10 mouse cellular contexts compared by ENCODE assay signal in the genomic region with DNA sequence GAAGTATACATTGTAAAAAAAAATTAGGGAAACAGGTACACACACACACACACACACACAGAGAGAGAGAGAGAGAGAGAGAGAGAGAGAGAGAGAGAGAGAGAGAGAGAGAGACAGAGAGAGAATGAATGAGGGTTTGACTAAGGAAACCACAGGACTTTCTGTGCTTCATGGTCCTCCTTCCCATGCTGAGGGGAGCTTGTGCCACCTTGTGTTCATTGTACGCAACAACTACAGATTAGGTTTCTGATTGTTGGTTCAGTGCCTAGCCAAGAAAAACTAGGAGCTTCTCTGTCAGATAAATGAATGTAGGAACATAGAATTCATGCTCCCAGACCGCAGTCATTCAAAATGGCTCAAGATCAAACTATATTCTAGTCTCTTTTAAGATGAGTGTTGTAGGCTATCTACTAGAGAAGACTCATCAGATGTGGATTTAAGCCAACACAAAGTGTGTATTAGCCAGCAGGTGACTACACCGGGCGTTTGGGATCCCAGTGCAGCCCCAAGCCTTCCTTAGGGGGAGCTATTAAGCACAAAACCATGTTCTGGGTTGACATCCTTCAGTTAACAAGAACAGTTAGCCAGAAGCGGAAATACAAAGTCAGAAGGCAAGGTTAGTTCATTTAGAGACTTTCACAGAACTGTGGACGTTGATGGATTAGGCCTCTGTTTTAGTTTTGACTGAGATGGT. TPM values are rescaled to one million over a fixed set of nuclear protein-coding genes. Genes with fewer than 3 reads are reported as not detected.
A peak's percentile ranks its signal among the peaks of the same experiment; 100 is the strongest.
DNase-seq lines count a peak whose midpoint lies in the region; ATAC-seq and TF ChIP-seq lines count a peak whose summit lies in the region.
"Had no signal": no experiment of that assay in that cellular context is flagged by ENCODE, and none has a peak within 500 bp of the region (broad histone marks: within the 10 kb centered on the region; RNA-seq: fewer than 3 reads in every experiment).

No protein-coding gene starts in this region.

- no peak for ATAC-seq in kidney, embryonic 16.5 days (ENCODE audit: low FRiP score, low TSS enrichment)
- peak; percentile 62 for ATAC-seq in Patski
- peak; percentile 77; the same call in 1 of the 2 replicates for ATAC-seq in midbrain, embryonic 16.5 days

- H3K4me3 ChIP-seq in kidney, embryonic 16.5 days (ENCODE audit: low read length) = no peak overlapping the region
- H3K4me3 ChIP-seq in midbrain, embryonic 16.5 days (ENCODE audit: low read depth, low read length) = no peak overlapping the region
- H3K4me3 ChIP-seq: embryonic facial prominence, embryonic 13.5 days; megakaryocyte, embryonic 14.5 days had no signal

- POLR2A ChIA-PET in Patski (lab: Charles Lee) = no interaction called here

- no peak overlapping the region for H3K27ac ChIP-seq in kidney, embryonic 16.5 days (ENCODE audit: low read length)
- no peak overlapping the region for H3K27ac ChIP-seq in midbrain, embryonic 16.5 days (ENCODE audit: low read length)
- H3K27ac ChIP-seq: embryonic facial prominence, embryonic 13.5 days had no signal

- peak; percentile 8 for DNase-seq in kidney, adult 11 months
- DNase-seq in Patski (ENCODE audit: low read depth, low spot score) = peak; percentile 6
- peak; percentile 32 to 58 for DNase-seq in cerebellum, postnatal 36 days
- DNase-seq in heart, postnatal 36 days = peak; percentile 28 to 33
- DNase-seq in layer of hippocampus, adult 9-11 months = peak; percentile 53
- peak; percentile 31 for DNase-seq in yolk sac, embryonic 10.5 days (ENCODE audit: low spot score)

- WGBS in kidney, embryonic 16.5 days = 69% methylated on average over 6 of the region's 6 CpGs
- WGBS in midbrain, embryonic 16.5 days = 67% methylated on average over 6 of the region's 6 CpGs

- CTCF ChIA-PET in Patski (lab: Charles Lee) = interaction anchor here (1.0 to 1.4 kb wide), 4 partner anchors 10 to 137 kb away, joined by 3 to 4 read pairs (median 3); no protein-coding TSS in a partner anchor

- no peak overlapping the region for H3K4me2 ChIP-seq in kidney, embryonic 16.5 days (replicated peaks; ENCODE audit: low read depth, low read length)
- H3K4me2 ChIP-seq in midbrain, embryonic 16.5 days (ENCODE audit: low read length) = no peak overlapping the region
- H3K4me2 ChIP-seq: embryonic facial prominence, embryonic 13.5 days had no signal

- intact Hi-C loops in heart, postnatal 36 days (cut with DNase I) = loop anchor here (5.0 kb wide), 1 partner anchor 235 kb away; a partner anchor contains a TSS

- H3K9me3 ChIP-seq in kidney, embryonic 16.5 days (ENCODE audit: low read length) = no peaks in the 10 kb centered on the region
- H3K9me3 ChIP-seq in midbrain, embryonic 16.5 days (replicated peaks; ENCODE audit: control insufficient read depth, low read length, poor library complexity, severe bottlenecking) = no peaks in the 10 kb centered on the region
- H3K9me3 ChIP-seq: embryonic facial prominence, embryonic 13.5 days; megakaryocyte, embryonic 14.5 days had no signal

- in situ Hi-C loops in Patski (cut with MboI; ENCODE audit: low pct_unique_long_range_greater_than_20kb) = loop anchor here (25.0 kb wide), 1 partner anchor 235 kb away; a partner anchor contains a TSS

- H3K9ac ChIP-seq in kidney, embryonic 16.5 days (replicated peaks; ENCODE audit: low read length) = no peak overlapping the region
- H3K9ac ChIP-seq in midbrain, embryonic 16.5 days (ENCODE audit: low read depth, low read length) = no peak overlapping the region
- H3K9ac ChIP-seq: embryonic facial prominence, embryonic 13.5 days had no signal

- no peaks in the 10 kb centered on the region for H3K27me3 ChIP-seq in kidney, embryonic 16.5 days (ENCODE audit: insufficient read depth, low read length)
- no peaks in the 10 kb centered on the region for H3K27me3 ChIP-seq in Patski
- H3K27me3 ChIP-seq in midbrain, embryonic 16.5 days (ENCODE audit: control insufficient read depth, insufficient read depth, low read depth, low read length) = no peaks in the 10 kb centered on the region
- H3K27me3 ChIP-seq: embryonic facial prominence, embryonic 13.5 days; megakaryocyte, embryonic 14.5 days had no signal

- H3K36me3 ChIP-seq in kidney, embryonic 16.5 days (ENCODE audit: insufficient read depth, low read length) = no peaks in the 10 kb centered on the region
- no peaks in the 10 kb centered on the region for H3K36me3 ChIP-seq in midbrain, embryonic 16.5 days (ENCODE audit: control insufficient read depth, insufficient read depth, low read length)
- H3K36me3 ChIP-seq: embryonic facial prominence, embryonic 13.5 days had no signal

- TF ChIP-seq CTCF in Patski (IDR thresholded peaks at IDR 0.05) = peak; percentile 82

- H3K4me1 ChIP-seq in kidney, embryonic 16.5 days (ENCODE audit: insufficient read depth, low read length) = no peaks in the 10 kb centered on the region
- no peaks in the 10 kb centered on the region for H3K4me1 ChIP-seq in midbrain, embryonic 16.5 days (ENCODE audit: control insufficient read depth, insufficient read depth, low read length)
- H3K4me1 ChIP-seq: megakaryocyte, embryonic 14.5 days had no signal

RNA-seq across cellular contexts. Expression of a gene that starts 28.7 kb away (rescaled TPM):
- not detected in 2 replicates for polyA plus RNA-seq in kidney, embryonic 16.5 days (2015; fragmentation: Nextera tagmentation; extraction: Ambion mirVana)
- polyA plus RNA-seq in Patski (2021) = not detected
- total RNA-seq in heart, postnatal 36 days (2021) = not detected
- polyA plus RNA-seq in midbrain, embryonic 16.5 days (2015; fragmentation: Nextera tagmentation; extraction: Ambion mirVana) = 0.48 TPM in 1 of 2 replicates, not detected in the other

RNA-seq across cellular contexts. Expression of a gene that starts 39.6 kb away (rescaled TPM):
- polyA plus RNA-seq in kidney, embryonic 16.5 days (2015; fragmentation: Nextera tagmentation; extraction: Ambion mirVana) = 17.0 and 19.3 TPM in 2 replicates
- 10.7 TPM for polyA plus RNA-seq in Patski (2021)
- 10 to 100 TPM; 15.6 to 15.7 TPM for total RNA-seq in heart, postnatal 36 days (2021)
- polyA plus RNA-seq in midbrain, embryonic 16.5 days (2015; fragmentation: Nextera tagmentation; extraction: Ambion mirVana) = 27.3 and 34.5 TPM in 2 replicates
